Mouse (Mus musculus): ENCODE measurements around the gene Barx2. TPM values are rescaled to one million over a fixed set of nuclear protein-coding genes. Genes with fewer than 3 reads are reported as not detected.
"Not testable (repeated sequence)": the region's sequence is repeated elsewhere in the genome, so short reads cannot be mapped to it uniquely, and the experiment has no call there.

Gene Barx2
- polyA plus RNA-seq (2016; fragmentation: Nextera tagmentation; extraction: Ambion mirVana) = 0.07 TPM in 1 of 2 replicates, not detected in the other

- H3K27me3 ChIP-seq (ENCODE audit: low read depth, poor library complexity, severe bottlenecking) = peaks cover 100% of the 10 kb centered on the region
- no peaks in the 10 kb centered on the region for H3K36me3 ChIP-seq
- H3K4me1 ChIP-seq = peaks cover 28% of the 10 kb centered on the region
- no peaks in the 10 kb centered on the region for H3K9me3 ChIP-seq (replicated peaks)
- DNase-seq (ENCODE audit: low spot score) = peak; percentile 78
- H3K4me3 ChIP-seq = peak within 1 kb of the TSS; percentile 66
- no peak within 1 kb of the TSS for H3K27ac ChIP-seq (replicated peaks)
- under 1% methylated on average over 81 of the region's 81 CpGs for WGBS
Observed at GRCm38 (mm10) chr9:31912921-31913738, at the start of gene Barx2. Gene Barx2, minus strand, starts transcription at chr9:31913462.

GRCm38 (mm10) chr9:31962265-31962664, 49.0 kb upstream of the Barx2 start:
- H3K4me1 ChIP-seq = 0 out of 2 replicates have a peak, but pooled peaks cover 4% of the 10 kb centered on the region
- H3K27me3 ChIP-seq (ENCODE audit: low read depth, poor library complexity, severe bottlenecking) = no peaks in the 10 kb centered on the region
- no peak overlapping the region for H3K4me3 ChIP-seq
- H3K9me3 ChIP-seq (replicated peaks) = peaks cover 12% of the 10 kb centered on the region
- H3K27ac ChIP-seq (replicated peaks) = no peak overlapping the region
- 61% methylated on average over 1 of the region's 1 CpGs for WGBS
- DNase-seq (ENCODE audit: low spot score) = no peak
- H3K36me3 ChIP-seq = no peaks in the 10 kb centered on the region

DNA sequence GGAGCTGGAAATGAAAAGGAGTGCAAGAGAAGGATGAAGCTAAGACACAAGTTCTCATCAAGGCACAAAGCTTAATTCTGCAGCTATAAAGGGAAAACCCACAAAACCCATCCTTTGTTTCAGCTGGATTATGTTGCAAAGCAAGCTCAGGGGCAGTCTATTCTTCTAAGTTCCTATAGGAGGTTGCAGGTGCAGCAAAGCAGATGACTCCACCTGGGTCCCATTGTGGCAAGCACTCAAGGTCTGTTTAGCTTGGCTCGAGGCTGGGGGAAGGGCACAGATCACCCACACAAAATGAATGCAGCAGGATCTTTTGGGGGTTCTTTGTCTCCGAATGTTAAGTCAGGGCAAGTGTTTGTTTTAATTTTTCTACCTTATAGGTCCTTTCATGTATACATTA, 47.2 kb upstream of the Barx2 start:
- H3K27me3 ChIP-seq (ENCODE audit: low read depth, poor library complexity, severe bottlenecking) = no peaks in the 10 kb centered on the region

GRCm38 (mm10) chr9:31958120-31958519, 44.9 kb upstream of the Barx2 start:
- Histone ChIP-seq H3K4me1 (0 out of 2 replicates have a peak, but pooled peaks cover 4% of the 10 kb centered on the region), H3K9me3 (replicated peaks) (no peaks in the 10 kb centered on the region), H3K36me3 (no peaks in the 10 kb centered on the region), H3K27me3 (ENCODE audit: low read depth, poor library complexity, severe bottlenecking) (no peaks in the 10 kb centered on the region), H3K27ac (replicated peaks) (no peak overlapping the region), H3K4me3 (no peak overlapping the region)
- DNase-seq (ENCODE audit: low spot score) = no peak

More for the DNA sequence above, 47.2 kb upstream of the Barx2 start:
- H3K4me3 ChIP-seq = no peak overlapping the region
- no peaks in the 10 kb centered on the region for H3K36me3 ChIP-seq
- WGBS = 77% methylated on average over 2 of the region's 2 CpGs
- H3K9me3 ChIP-seq (replicated peaks) = peaks cover 4% of the 10 kb centered on the region
- DNase-seq (ENCODE audit: low spot score) = no peak
- no peak overlapping the region for H3K27ac ChIP-seq (replicated peaks)
- 0 out of 2 replicates have a peak, but pooled peaks cover 4% of the 10 kb centered on the region for H3K4me1 ChIP-seq

- Histone ChIP-seq H3K4me3 (no peak overlapping the region), H3K4me1 (no peaks in the 10 kb centered on the region), H3K36me3 (no peaks in the 10 kb centered on the region), H3K27ac (replicated peaks) (no peak overlapping the region), H3K27me3 (ENCODE audit: low read depth, poor library complexity, severe bottlenecking) (no peaks in the 10 kb centered on the region), H3K9me3 (replicated peaks) (no peaks in the 10 kb centered on the region)
- no peak for DNase-seq (ENCODE audit: low spot score)
- WGBS = 91% methylated on average over 5 of the region's 5 CpGs
Observed at GRCm38 (mm10) chr9:31950506-31950905, 37.2 kb upstream of the Barx2 start.

- Histone ChIP-seq H3K36me3 (no peaks in the 10 kb centered on the region), H3K9me3 (replicated peaks) (no peaks in the 10 kb centered on the region), H3K4me1 (no peaks in the 10 kb centered on the region), H3K27me3 (ENCODE audit: low read depth, poor library complexity, severe bottlenecking) (no peaks in the 10 kb centered on the region), H3K4me3 (no peak overlapping the region), H3K27ac (replicated peaks) (no peak overlapping the region)
- no peak for DNase-seq (ENCODE audit: low spot score)
- 91% methylated on average over 5 of the region's 5 CpGs for WGBS
Observed at GRCm38 (mm10) chr9:31949031-31949430, 35.8 kb upstream of the Barx2 start.

- 87% methylated on average over 10 of the region's 10 CpGs for WGBS
- H3K4me1 ChIP-seq = no peaks in the 10 kb centered on the region
- no peaks in the 10 kb centered on the region for H3K9me3 ChIP-seq (replicated peaks)
- H3K27ac ChIP-seq (replicated peaks) = no peak overlapping the region
- H3K36me3 ChIP-seq = no peaks in the 10 kb centered on the region
- no peaks in the 10 kb centered on the region for H3K27me3 ChIP-seq (ENCODE audit: low read depth, poor library complexity, severe bottlenecking)
- no peak overlapping the region for H3K4me3 ChIP-seq
- no peak for DNase-seq (ENCODE audit: low spot score)
Observed at GRCm38 (mm10) chr9:31947051-31947450, 33.8 kb upstream of the Barx2 start.

DNA sequence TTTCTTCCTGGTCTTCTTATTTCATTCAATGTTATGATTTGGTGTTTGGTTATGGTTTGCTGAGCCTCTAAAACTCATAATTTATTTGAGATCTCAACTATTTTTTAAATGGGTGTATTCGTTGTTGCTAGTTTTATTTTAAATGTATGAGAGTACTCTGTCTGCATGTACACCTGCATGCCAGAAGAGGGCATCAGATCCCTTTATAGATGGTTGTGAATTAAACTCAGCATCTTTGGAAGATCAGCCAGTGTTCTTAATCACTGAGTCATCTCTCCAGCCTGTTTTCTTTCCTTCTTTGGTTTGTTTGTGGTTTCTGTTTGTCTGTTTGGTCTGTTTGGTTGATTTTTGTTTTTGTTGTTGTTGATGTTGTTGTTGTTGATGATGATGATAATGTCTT, 29.1 kb upstream of the Barx2 start:
- WGBS = 65% methylated on average over 1 of the region's 1 CpGs
- no peak for DNase-seq (ENCODE audit: low spot score)

DNA sequence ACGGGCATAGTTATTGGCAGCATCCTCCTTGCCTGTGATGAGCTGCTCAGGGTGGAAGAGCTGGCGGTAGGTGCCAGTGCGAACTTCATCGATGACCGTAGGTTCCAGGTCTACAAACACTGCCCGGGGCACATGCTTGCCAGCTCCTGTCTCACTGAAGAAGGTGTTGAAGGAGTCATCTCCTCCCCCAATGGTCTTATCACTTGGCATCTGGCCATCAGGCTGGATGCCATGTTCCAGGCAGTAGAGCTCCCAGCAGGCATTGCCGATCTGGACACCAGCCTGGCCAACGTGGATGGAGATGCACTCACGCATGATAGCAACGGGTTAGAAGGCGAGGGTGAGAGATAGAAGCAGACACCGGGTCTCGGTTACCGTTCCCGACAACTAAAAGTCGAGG, 23.2 kb upstream of the Barx2 start:
- H3K27ac ChIP-seq (replicated peaks); H3K4me1 ChIP-seq; H3K36me3 ChIP-seq; DNase-seq (ENCODE audit: low spot score); H3K27me3 ChIP-seq (ENCODE audit: low read depth, poor library complexity, severe bottlenecking); H3K4me3 ChIP-seq; H3K9me3 ChIP-seq (replicated peaks): not testable (repeated sequence)
- 95% methylated on average over 15 of the region's 16 CpGs for WGBS

More for the DNA sequence above, 29.1 kb upstream of the Barx2 start:
- Histone ChIP-seq H3K36me3 (no peaks in the 10 kb centered on the region), H3K27ac (replicated peaks) (no peak overlapping the region), H3K9me3 (replicated peaks) (no peaks in the 10 kb centered on the region), H3K27me3 (ENCODE audit: low read depth, poor library complexity, severe bottlenecking) (no peaks in the 10 kb centered on the region), H3K4me1 (no peaks in the 10 kb centered on the region), H3K4me3 (no peak overlapping the region)

DNA sequence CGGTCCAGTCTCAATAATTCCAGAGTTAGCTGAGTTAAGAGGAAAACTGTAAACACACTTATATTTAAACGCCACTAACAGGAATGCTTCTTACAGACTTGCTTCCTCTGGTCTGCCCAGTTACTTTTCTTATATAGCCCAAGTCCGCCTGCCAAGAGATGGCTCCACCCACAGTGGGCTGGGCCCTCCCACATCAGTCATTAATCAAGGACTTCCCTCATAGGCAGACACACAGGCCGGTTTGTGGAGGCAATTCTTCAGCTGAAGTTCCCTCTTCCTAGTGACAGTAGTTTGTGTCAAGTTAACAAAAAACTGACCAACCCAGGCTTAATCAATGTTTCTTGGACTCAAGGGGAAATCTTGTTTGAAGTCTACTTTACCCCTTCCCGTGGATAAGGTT, 18.4 kb upstream of the Barx2 start:
- Histone ChIP-seq H3K4me1 (no peaks in the 10 kb centered on the region), H3K36me3 (no peaks in the 10 kb centered on the region), H3K9me3 (replicated peaks) (no peaks in the 10 kb centered on the region), H3K27me3 (ENCODE audit: low read depth, poor library complexity, severe bottlenecking) (0 out of 2 replicates have a peak, but pooled peaks cover 8% of the 10 kb centered on the region), H3K4me3 (no peak overlapping the region), H3K27ac (replicated peaks) (no peak overlapping the region)
- DNase-seq (ENCODE audit: low spot score) = no peak
- WGBS = 59% methylated on average over 5 of the region's 5 CpGs

- Histone ChIP-seq H3K4me3 (no peak overlapping the region), H3K4me1 (no peaks in the 10 kb centered on the region), H3K27ac (replicated peaks) (no peak overlapping the region), H3K9me3 (replicated peaks) (no peaks in the 10 kb centered on the region), H3K36me3 (no peaks in the 10 kb centered on the region), H3K27me3 (ENCODE audit: low read depth, poor library complexity, severe bottlenecking) (0 out of 2 replicates have a peak, but pooled peaks cover 12% of the 10 kb centered on the region)
- no peak for DNase-seq (ENCODE audit: low spot score)
- WGBS = 80% methylated on average over 3 of the region's 3 CpGs
Observed at GRCm38 (mm10) chr9:31931255-31931654, 18.0 kb upstream of the Barx2 start.

DNA sequence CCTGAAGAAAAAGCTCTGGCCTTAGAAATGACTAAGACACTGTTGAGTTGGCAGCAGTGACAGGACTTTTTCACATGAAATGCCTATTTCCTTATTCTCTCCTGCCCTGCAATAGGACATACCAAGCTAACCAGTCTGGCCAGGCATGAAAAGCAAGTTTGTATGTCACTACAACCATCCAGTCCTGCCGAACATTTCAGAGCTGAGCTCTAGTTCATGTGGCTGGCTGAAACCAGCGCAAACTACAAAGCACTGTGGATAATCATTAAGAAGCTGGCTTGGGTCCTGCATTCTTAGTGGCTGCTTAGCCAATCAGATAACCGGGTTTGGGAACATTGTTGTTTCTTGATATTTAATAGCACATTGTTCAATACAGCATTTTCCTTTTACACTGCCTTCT, 13.5 kb upstream of the Barx2 start:
- Histone ChIP-seq H3K27ac (replicated peaks) (no peak overlapping the region), H3K27me3 (ENCODE audit: low read depth, poor library complexity, severe bottlenecking) (0 out of 2 replicates have a peak, but pooled peaks cover 12% of the 10 kb centered on the region), H3K4me1 (0 out of 2 replicates have a peak, but pooled peaks cover 6% of the 10 kb centered on the region), H3K36me3 (no peaks in the 10 kb centered on the region), H3K4me3 (no peak overlapping the region), H3K9me3 (replicated peaks) (no peaks in the 10 kb centered on the region)
- no peak for DNase-seq (ENCODE audit: low spot score)
- WGBS = 87% methylated on average over 3 of the region's 3 CpGs

DNA sequence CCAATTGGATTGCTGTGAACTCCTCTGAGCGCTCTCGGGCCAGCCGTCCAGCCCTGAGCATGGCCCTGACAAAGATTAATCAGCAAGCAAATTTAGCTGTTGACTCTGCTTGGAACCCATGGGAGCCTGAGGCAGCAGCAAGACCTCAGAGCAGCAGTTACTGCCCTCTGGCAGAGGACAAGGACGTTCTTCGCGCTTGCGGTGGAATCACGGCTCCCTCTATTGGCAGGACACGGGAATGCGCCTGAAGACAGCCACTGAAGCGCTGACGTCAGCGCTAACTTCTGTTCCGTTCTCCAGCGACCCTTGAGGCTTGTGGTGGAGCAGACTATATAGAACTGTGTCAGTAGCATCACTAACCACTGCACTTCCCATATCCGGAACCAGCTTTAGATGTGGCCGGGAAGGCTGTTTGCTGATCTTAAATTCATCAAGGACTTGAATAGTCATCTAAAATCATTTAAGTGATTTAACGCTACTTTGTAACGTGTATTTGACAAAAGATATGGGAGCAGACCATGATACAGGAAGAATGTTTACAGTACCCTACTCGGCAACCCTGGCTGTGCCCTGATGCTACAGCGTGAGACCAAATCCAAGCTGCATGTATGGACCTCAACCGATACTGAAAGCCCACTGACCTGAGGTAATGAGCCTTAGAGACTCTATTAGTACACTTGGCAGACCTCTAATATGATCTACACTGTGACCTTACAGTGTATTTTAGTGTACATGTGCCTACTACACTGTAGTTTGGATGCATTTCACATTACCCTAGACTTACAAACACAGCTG, 12.8 kb upstream of the Barx2 start:
- Histone ChIP-seq H3K4me3 (no peak overlapping the region), H3K4me1 (0 out of 2 replicates have a peak, but pooled peaks cover 6% of the 10 kb centered on the region), H3K9me3 (replicated peaks) (no peaks in the 10 kb centered on the region), H3K36me3 (no peaks in the 10 kb centered on the region), H3K27ac (replicated peaks) (no peak overlapping the region), H3K27me3 (ENCODE audit: low read depth, poor library complexity, severe bottlenecking) (peaks cover 16% of the 10 kb centered on the region)
- WGBS = 22% methylated on average over 22 of the region's 22 CpGs
- peak; percentile 88 for DNase-seq (ENCODE audit: low spot score)

Measured in midbrain, embryonic 10.5 days (tissue).